Mouse (Mus musculus) cerebellum, postnatal 25 days (tissue): ENCODE results near the gene Hectd4.

Experiments
- DNase-seq, 2 experiments: peaks; one replicate each; pipeline ENCODE4 v3.0.0; 2021; ENCODE audit warnings: mixed read lengths in 2 of 2

Hectd4 gene

DNA sequence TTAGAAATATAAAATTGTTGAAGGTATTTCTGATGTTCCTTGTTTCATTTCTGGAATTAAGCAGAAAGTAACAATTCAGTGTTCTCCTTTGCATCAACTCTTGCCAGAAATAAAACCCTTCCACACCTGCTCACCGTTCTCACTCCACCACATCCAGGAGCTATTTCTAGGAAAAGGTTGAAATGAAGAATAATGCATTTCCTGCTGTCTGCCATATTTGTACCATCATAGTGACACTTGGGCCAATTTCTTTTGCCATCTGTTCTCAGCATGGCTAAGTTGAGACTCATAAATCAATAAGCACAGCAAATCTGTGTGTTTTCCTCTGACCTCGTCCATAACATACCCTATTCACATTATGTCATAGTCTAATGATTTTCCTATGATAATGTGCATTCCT lies 18.2 kb downstream of the Hectd4 start:
- no peak for DNase-seq

DNA sequence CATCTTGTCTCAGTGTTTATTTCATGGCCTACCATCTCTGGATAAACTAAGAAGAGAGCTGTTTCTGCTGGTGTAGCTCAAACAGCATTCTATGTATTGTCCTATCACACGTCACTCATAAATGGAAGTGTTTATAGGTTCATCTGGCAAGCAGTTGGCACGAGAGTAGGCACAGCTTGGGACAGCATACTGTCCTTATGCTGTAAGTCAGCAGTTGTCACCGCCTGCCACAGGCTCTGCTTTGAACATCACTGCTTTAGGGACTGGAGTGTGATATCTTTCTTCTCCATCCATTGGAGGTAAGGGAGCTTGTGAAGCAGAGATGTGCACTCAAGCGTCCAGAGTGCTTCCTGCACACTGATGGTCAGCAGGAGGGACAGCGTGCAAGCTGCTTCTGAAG lies 19.8 kb downstream of the Hectd4 start:
- DNase-seq = peak; percentile 68 to 73

DNA sequence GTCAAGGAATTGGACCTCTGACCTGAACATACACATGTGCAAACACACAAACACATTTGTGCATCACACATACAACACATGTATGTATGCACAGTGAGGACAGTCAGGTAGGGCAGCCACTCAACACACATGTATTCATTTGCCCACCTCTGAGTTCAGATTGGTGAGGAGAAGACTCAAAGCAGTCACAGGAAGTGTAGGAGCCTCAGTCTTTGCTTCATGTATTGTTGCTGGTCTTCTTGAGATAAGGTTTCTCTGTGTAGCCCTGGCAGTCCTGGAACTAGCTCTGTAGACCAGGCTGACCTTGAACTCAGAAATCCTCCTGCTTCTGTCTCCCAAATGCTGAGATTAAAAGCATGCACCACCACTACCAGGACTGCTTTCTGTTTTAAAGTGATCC lies 21.2 kb downstream of the Hectd4 start:
- DNase-seq = no peak

DNA sequence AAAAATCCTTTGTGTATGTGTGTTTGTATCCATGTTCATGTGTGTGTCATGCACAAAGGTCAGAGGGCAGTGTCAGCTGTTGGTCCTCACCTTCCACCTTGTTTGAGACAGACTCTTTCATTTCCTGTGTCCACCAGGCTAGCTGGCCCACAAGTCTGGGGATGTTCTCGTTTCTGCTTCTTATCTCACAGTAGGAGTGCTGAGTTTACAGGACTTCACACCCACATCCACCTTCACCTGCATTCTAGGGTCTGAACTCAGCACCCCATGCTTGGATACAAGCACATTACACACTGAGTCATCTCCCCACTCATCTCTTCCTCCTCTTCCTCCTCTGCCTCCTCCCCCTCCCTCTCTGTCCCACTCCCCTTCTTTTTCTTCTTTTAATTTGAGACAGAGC lies 22.2 kb downstream of the Hectd4 start:
- DNase-seq = no peak

DNA sequence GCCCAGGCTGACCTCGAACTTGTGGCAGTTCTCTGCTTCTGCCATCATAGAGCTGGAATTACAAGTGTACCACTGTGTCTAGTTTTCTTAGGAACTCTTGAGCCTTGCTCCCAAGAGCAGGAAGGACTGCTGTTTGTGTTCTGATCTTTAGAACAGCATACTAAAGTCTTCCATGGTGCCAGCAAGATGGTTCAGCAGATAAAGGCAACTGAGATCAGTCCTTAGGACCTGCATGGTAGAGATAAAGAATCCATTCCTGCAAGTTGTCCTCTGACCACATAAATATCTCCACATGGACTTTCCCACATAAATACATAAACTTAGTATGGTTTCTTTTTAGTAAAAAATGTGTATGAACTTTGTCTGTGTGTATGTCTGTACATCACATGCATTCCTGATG lies 22.7 kb downstream of the Hectd4 start:
- no peak for DNase-seq

GRCm38 (mm10) chr5:121243676-121244364 lies 23.8 kb downstream of the Hectd4 start:
- DNase-seq = no peak

- no peak for DNase-seq
Observed at GRCm38 (mm10) chr5:121244365-121244731, 24.3 kb downstream of the Hectd4 start.

DNA sequence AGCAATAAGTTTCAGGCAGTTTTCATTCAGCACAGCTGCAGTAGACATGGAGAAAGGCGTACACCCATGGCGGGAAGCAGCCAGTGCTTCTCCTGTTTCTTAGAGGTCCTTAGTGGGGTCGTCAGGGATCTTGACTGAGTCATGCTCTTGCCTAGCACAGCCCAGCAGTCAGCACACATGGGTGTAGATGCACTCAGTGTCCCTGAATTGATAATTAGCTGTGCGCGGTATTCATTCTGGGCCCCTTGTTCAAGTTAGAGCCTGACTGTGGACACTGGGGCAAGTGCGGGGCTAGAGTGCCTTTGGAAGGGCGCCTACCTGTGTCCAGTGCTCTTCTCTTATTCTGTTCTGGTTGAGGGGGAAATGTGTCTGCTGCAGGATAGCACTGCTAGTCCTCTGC lies 25.2 kb downstream of the Hectd4 start:
- no peak for DNase-seq

GRCm38 (mm10) chr5:121248766-121249394 lies 28.9 kb downstream of the Hectd4 start:
- DNase-seq = no peak

DNA sequence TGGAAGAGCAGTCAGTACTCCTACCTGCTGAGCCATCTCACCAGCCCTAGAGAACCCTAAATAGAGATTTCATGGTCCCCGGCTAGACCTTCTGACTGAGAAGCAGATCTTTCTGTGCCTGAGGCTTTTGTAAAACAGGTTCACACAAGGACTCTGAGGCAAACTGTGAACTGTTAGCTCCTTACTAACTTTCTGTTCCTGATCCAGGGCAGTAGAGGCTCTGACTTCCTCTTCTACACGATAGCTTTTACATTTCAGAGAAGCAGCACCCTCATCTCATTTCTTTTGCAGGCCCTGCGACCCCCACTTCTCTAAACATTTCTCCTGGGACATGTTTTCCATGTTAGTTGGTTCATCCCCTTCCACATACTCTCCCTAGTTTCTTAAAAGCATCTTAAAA lies 29.7 kb downstream of the Hectd4 start:
- DNase-seq = no peak

DNA sequence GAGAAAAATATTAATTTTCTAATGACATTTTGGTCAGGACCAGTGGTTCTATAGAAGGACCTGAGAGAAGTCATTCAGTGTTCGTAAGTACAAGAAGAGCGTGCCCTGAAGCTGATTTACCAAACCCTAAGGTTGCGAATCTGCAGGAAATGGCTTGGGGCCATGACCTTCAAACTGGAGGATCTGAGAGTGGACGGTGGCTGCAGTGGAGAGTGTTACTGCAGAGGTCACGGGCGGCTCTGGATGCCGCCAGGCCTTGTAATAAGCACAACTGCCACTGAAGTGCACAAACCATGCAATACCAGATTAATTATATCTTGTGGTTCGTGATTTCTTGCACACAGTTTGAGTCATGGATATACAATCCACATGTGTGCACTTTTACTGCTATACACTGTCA lies 31.8 kb downstream of the Hectd4 start:
- DNase-seq = no peak

DNA sequence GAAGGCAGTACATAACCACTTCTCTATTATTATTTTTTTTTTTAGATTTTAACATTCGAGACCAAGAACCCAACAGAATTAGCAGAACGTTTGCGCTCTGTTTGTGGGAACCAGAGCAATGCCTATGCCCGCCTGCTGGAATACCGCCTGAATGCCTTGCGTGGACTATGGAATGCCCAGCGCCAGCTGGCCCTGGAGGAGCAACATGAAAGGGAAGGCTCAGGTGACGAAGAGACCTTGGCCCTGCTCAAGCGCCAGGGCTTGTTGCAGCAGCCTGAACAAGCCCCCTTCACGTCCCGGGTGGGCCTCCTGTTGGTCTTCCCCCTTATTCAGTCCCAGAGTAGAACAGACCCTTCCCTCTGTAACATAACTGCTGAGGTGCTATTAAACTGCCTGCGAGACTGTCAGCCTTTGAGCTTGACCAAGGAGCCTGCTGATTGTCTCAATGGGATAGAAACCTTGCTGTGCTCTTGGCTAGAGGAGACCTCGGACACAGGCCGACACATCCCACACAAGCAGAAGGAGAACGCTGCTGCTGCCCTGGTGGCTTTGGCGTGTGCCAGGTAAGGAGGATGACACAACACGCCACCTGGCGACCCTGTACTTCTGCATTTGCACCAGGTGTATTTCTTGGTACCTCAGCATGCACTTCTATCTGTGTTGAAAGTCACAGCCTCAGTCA lies 33.9 kb downstream of the Hectd4 start:
- peak; percentile 86 to 87 for DNase-seq

GRCm38 (mm10) chr5:121254977-121255376 lies 35.0 kb downstream of the Hectd4 start:
- DNase-seq = no peak

- DNase-seq = peak; percentile 58 to 64
Observed at GRCm38 (mm10) chr5:121261806-121262205, 41.8 kb downstream of the Hectd4 start.

GRCm38 (mm10) chr5:121262415-121262814 lies 42.4 kb downstream of the Hectd4 start:
- DNase-seq = peak; percentile 51 to 53

DNA sequence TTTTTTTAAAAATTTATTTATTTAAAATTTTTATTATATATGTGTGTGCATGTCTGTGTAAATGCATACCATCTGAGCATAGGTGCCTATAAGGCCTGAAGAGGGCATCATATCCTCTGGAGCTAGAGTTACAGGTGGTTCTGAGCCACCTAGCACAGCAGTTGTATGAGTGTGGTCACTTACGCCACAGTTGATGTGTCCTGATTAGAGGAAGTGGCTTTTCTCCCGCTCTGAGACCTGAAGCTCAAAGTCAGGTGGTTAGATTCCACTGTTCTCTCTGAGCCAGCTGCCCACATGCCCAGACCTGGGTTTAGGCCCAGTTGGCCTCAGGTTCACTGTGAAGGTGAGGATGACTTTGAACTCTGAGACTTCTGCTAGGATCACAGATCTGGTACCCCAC lies 44.6 kb downstream of the Hectd4 start:
- no peak for DNase-seq

GRCm38 (mm10) chr5:121266741-121267382 lies 46.8 kb downstream of the Hectd4 start:
- peak; percentile 76 to 85 for DNase-seq

- DNase-seq = no peak
Observed at GRCm38 (mm10) chr5:121271046-121271445, 51.0 kb downstream of the Hectd4 start.

- DNase-seq = no peak
Observed at GRCm38 (mm10) chr5:121276808-121277207, 56.8 kb downstream of the Hectd4 start.

DNA sequence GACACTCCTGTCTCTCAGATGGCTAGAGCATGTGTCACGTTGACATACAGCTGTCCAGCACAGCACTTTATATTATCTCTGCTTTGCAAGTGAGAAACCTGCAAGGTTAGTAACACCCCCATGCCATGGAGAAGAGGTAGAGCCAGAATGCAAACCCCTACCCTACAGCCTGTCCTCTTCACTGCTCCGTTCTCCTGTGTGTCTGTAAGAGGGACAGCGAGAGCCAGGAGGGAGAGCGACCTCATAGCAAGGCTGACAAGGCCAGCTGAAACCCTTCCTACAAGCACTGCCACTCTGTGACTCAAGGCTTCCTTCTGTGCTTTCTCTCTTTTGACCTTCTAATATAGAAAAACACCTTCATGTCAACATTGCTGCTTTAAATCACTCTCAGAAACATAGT lies 60.4 kb downstream of the Hectd4 start:
- DNase-seq = no peak

- no peak for DNase-seq
Observed at GRCm38 (mm10) chr5:121283051-121283450, 63.0 kb downstream of the Hectd4 start.

DNA sequence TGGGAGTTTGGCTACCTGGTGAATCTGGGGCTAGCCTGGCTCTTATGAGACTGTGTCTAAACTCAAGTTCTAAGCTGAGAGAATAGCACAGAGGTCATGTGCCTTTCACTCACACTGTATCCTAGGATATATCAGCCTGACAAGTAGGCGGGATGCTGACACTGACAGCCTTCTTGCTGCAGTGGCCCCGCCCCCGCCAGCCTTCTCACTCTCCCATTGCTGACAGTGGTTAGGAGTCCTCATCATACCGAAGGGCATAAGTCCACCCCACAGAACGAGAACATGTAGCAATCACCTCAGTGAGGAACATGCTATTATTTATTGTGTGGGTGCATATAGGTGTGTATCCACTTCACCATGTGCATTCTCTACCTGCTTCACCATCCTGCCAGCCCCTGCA lies 64.8 kb downstream of the Hectd4 start:
- peak in 1 of 2 experiments; percentile 36 for DNase-seq

DNA sequence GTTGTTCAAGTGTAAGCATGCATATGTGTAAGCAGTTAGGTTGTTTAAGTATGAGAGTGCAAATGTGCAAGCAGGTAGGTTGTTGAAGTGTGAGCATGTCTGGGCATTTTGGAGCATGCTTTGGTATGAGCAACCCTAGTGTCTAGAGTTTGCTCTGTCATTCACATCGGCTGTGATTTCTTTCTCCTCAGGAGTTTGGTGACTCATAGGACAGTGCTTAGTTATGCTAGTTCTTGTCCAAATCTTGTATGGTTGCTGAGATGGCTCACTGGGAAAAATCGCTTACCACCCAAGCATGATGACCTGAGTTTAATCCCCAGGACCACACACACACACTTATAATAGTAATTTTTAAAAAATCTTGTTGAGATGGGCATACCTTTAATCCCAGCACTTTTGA lies 67.2 kb downstream of the Hectd4 start:
- DNase-seq = no peak

DNA sequence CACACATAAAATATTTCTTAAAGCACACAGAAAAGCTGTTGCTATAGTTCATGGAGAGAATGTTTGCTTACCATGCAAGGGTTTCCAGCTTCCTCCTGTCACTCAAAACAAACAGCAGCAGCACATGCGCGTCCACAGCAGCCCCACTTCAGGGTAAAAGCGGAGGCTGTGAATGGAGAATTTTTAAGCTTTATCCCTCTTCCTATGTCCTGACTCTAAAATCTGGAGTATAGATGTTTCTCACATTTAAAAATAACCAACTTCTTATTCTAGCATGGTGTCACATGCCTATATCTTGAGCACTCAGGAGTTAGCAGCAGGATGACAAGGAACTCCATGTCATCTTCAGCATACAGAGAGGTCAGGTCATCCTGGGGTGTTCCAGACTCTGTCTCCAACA lies 70.3 kb downstream of the Hectd4 start:
- DNase-seq = no peak
